Mouse (Mus musculus) forebrain, postnatal 0 days (tissue): ENCODE data around the gene Pik3r1. TPM values are rescaled to one million over a fixed set of nuclear protein-coding genes. Genes with fewer than 3 reads are reported as not detected.

ENCODE experiments used
- ATAC-seq: fragments of 200-750 bp; cut with Nextera tagmentation; 2 replicates; pipeline ENCODE4 v1.8.0; 2017; ENCODE audit warnings: mild to moderate bottlenecking, moderate library complexity
- DNase-seq: peaks from one replicate; pipeline ENCODE4 v3.0.0-alpha.2; 2015
- H3K27ac ChIP-seq: fragments of 300-500 bp; sonication (generic); 2 replicates; pipeline ENCODE4 v1.5.1; 2014; ENCODE audit warnings: low read depth, mild to moderate bottlenecking, antibody characterized with exemption, low read length, moderate library complexity, mixed read lengths
- H3K27me3 ChIP-seq: fragments of 300-500 bp; sonication (generic); 2 replicates; pipeline ENCODE4 v1.6.1; 2014; ENCODE audit warnings: mild to moderate bottlenecking, low read length, mixed read lengths; ENCODE audit not compliant: insufficient read depth
- H3K36me3 ChIP-seq: fragments of 300-500 bp; sonication (generic); 2 replicates; pipeline ENCODE4 v1.6.1; 2014; ENCODE audit warnings: mild to moderate bottlenecking, moderate library complexity; ENCODE audit not compliant: insufficient read depth
- H3K4me1 ChIP-seq: fragments of 300-500 bp; sonication (generic); 2 replicates; pipeline ENCODE4 v1.6.1; 2014; ENCODE audit warnings: antibody characterized with exemption; ENCODE audit not compliant: insufficient read depth
- H3K4me2 ChIP-seq: fragments of 300-500 bp; sonication (generic); 2 replicates; pipeline ENCODE4 v1.6.1; 2014; ENCODE audit warnings: low read depth, mild to moderate bottlenecking, moderate library complexity
- H3K4me3 ChIP-seq: fragments of 300-500 bp; sonication (generic); 2 replicates; pipeline ENCODE4 v1.5.1; 2014; ENCODE audit warnings: low read depth, low read length, mixed read lengths
- H3K9ac ChIP-seq: fragments of 300-500 bp; sonication (generic); 2 replicates; pipeline ENCODE4 v1.6.1; 2014; ENCODE audit warnings: mild to moderate bottlenecking
- H3K9me3 ChIP-seq: fragments of 300-500 bp; sonication (generic); 2 replicates; pipeline ENCODE4 v1.6.1; 2016; ENCODE audit warnings: low read length
- CTCF ChIP-seq: sonication (generic); IDR thresholded peaks from 2 replicates; pipeline ENCODE4 v1.5.1; 2016; ENCODE audit warnings: antibody characterized with exemption, control low read depth, low read depth
- WGBS: fragments of 180-500 bp; shearing (Covaris S2); extraction: QIAGEN DNeasy Blood & Tissue Kit; methylation state at CpG from one replicate; pipeline ENCODE4 v1.1.7; 2014; 5-methylcytosine and 5-hydroxymethylcytosine counted together
- polyA plus RNA-seq: library from polyadenylated mRNA; unstranded; fragments of >200 nt; fragmentation: Nextera tagmentation; extraction: Ambion mirVana; gene quantifications from 2 replicates; pipeline ENCODE4 v1.2.1, GENCODE M21; 2015
- total RNA-seq: library from RNA; depleted of rRNA; stranded (reverse); fragments of >200 nt; gene quantifications from 2 replicates; pipeline ENCODE4 v1.2.3, GENCODE M21; 2014

Pik3r1 gene
- total and polyA plus RNA-seq, 2 experiments from 2014 or later: 50.2 to 117 TPM

DNA sequence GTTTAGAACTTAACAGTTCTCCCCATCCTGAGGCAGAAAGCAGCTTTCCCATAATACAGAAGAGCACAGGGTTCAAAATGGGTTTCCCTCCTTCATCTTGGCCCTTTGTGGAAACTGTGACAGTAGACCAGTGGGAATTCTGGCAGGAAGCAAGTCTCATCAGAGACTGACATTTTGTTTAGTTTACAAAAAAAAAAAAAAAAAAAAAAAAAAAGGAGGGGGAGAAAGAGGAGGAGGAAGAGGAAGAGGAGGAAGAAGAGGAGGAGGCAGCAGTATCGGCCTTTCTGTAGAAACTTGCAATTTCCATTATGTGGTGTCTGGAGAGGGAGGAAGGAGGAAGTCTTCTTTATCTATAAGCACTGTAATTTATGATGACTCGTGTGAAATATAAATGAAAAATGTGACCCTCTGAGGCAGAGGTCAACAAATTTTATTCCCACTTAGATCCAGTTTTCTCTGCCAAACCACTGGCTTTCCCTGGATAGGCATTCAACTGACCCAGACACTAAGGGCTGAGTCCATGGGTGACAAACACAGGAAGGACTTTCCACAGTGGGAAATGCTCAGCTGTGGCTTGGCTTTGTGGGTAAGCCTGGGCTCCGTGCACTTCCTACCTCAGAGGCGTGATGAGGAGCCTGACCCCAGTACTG is 28.2 kb downstream of the Pik3r1 start:
- no peaks in the 10 kb centered on the region for H3K36me3 ChIP-seq
- H3K4me1 ChIP-seq: no peaks in the 10 kb centered on the region
- no peaks in the 10 kb centered on the region for H3K9me3 ChIP-seq
- no peaks in the 10 kb centered on the region for H3K27me3 ChIP-seq
- no peak overlapping the region for H3K9ac ChIP-seq
- no peak for TF ChIP-seq CTCF
- H3K27ac ChIP-seq: no peak overlapping the region
- ATAC-seq: no peak
- no peak overlapping the region for H3K4me2 ChIP-seq
- no peak overlapping the region for H3K4me3 ChIP-seq
- WGBS: 89% methylated on average over 4 of the region's 4 CpGs
- no peak for DNase-seq

DNA sequence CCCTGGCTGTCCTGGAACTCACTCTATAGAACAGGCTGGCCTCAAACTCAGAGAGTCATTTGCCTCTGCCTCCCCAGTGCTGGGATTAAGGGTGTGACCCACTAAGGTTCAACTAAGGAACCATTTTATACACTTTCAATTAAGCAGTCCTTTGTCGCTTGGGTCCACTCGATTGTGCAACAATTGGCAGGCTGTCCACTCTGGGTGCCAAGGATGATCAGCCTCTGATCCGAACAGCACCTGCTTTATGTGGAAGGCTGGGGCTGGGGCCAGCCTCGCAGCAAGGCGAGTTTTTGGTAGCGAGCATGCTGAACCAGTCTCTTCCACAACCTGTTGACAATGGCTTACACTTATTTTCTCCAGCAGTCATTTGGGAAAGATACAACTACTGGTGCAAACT is 29.2 kb downstream of the Pik3r1 start:
- Histone ChIP-seq H3K27me3 (no peaks in the 10 kb centered on the region), H3K27ac (no peak overlapping the region), H3K9me3 (no peaks in the 10 kb centered on the region), H3K4me3 (no peak overlapping the region), H3K4me2 (no peak overlapping the region), H3K9ac (no peak overlapping the region), H3K4me1 (no peaks in the 10 kb centered on the region), H3K36me3 (no peaks in the 10 kb centered on the region)
- WGBS: 32% methylated on average over 6 of the region's 6 CpGs
- ATAC-seq (no peak), DNase-seq (no peak)
- no peak for TF ChIP-seq CTCF

DNA sequence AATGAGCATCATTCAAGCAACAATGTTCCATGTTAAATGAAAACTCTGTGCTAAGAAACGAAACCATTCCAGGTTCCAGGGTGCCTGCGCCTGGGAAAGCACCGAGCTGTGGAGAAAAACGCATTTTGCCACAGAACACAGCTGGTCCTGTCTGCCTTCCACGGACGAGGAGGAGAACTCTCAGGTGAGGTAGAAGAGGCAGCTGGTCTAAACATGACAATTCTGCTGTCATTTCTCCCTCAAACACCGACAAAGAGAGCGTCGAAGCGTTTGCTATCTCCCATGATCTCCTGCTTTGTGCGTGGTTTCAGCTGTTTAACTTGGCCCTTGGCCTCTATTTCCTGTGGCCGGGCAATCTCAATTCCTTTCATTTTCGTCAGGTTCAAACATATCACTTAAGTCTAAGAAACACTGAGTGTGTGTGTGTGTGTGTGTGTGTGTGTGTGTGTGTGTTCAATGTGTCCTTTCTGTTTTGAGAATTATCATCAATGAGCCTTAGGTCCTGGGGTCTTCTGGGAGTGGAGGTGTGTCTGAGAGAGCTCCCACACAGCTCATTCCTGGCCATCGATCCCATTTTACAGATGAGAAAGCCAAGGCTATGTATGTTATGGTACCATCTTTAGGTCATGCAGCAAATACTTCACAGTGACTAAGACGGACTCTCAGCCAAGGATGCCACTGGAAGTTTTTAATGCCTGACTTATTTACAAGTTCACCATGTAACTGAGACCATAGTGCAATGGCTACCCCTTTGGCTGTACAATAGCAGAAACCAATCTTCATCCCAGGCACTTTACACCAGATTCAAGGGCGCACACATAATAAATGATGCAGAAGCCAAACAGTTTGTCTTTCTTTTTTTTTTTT is 31.3 kb downstream of the Pik3r1 start:
- WGBS: 78% methylated on average over 16 of the region's 16 CpGs

DNA sequence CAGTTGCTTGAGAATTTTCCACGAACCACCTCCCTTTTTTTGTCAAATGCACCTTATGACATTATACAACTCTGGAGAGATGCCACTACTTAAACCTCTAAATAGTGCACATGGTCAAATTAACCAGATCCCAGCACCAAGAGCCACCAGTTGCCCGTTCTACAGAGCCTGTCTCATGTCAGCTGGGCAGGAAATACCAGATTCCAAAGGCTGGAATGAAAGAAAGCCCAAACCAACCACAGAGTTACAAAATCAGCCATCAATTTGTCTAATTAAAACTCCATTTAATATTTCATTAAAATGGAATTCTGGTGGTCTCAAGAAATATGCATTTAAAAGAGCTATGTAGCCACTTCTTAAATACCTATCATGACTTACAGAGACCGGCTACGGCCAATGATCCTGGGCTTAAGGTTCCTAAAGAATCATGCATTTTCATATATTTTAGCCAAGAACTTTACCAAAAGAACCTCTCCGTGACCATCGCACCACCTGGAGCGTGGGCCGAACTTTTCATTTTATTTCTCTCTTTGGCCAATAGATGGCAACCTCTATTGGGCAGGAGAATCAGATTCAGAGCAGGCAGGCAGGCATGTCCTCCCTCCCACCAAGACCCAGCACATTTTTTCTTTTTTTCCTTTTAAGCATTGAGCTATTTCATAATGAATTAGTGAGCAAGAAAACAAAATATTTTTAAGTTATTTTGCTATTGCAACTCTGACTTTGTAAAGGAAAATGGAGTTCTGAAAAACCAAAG is 32.5 kb downstream of the Pik3r1 start:
- Histone ChIP-seq H3K9ac (no peak overlapping the region), H3K4me1 (no peaks in the 10 kb centered on the region), H3K36me3 (no peaks in the 10 kb centered on the region), H3K27me3 (no peaks in the 10 kb centered on the region), H3K9me3 (no peaks in the 10 kb centered on the region), H3K27ac (no peak overlapping the region), H3K4me3 (no peak overlapping the region), H3K4me2 (no peak overlapping the region)
- WGBS: 61% methylated on average over 8 of the region's 8 CpGs
- ATAC-seq (no peak), DNase-seq (peak; percentile 43)
- peak; percentile 75 for TF ChIP-seq CTCF

More for the DNA sequence above, 31.3 kb downstream of the Pik3r1 start:
- Histone ChIP-seq H3K36me3 (no peaks in the 10 kb centered on the region), H3K27ac (no peak overlapping the region), H3K9me3 (no peaks in the 10 kb centered on the region), H3K4me2 (no peak overlapping the region), H3K4me3 (no peak overlapping the region), H3K27me3 (no peaks in the 10 kb centered on the region), H3K9ac (no peak overlapping the region), H3K4me1 (no peaks in the 10 kb centered on the region)
- ATAC-seq: no peak
- no peak for TF ChIP-seq CTCF
- no peak for DNase-seq

DNA sequence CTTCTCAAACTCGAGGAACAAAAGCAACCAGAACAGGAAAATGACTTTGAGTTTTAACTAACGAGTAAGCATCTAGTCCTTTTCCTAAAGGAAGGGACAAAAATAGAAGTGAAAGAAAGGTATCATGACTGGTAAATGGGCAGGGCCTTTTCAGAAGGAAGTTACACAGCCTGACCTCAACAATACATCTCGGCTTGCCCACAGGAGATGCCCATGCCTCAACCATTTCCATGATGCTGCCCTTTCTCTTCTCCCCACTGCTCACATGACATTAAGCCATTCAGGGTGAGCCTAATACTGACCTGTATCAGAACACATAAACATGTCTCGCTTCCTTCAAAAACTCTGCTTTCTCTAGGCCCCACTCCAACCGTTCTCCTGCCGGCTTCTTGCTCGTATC is 33.8 kb downstream of the Pik3r1 start:
- Histone ChIP-seq H3K36me3 (no peaks in the 10 kb centered on the region), H3K9me3 (no peaks in the 10 kb centered on the region), H3K4me2 (no peak overlapping the region), H3K4me1 (peaks cover 3% of the 10 kb centered on the region; the same call in 1 of the 2 replicates), H3K4me3 (no peak overlapping the region), H3K27ac (no peak overlapping the region), H3K27me3 (no peaks in the 10 kb centered on the region), H3K9ac (no peak overlapping the region)
- 73% methylated on average over 7 of the region's 7 CpGs for WGBS
- TF ChIP-seq CTCF: no peak
- no peak for DNase-seq
- no peak for ATAC-seq

DNA sequence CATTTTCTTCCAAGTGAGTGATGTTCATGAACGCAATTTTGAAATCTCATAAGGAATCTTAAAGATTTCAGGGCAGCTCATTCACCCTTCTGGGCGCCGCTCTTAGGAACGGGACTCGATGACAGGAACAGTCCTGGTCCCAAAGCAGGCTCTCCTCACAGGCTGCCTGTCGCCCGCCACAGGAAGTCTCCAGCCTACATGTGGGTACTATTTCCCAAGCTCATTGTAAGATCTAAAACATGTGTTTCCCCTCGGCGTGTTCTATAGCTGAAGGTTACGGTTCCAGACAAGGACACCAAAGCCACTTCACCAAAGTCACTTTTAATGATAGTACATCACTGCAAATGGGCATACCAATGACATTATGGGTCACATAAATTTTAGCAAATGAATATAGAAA is 35.3 kb downstream of the Pik3r1 start:
- Histone ChIP-seq H3K4me3 (no peak overlapping the region), H3K27me3 (no peaks in the 10 kb centered on the region), H3K9me3 (no peaks in the 10 kb centered on the region), H3K27ac (no peak overlapping the region), H3K4me1 (peaks cover 3% of the 10 kb centered on the region; the same call in 1 of the 2 replicates), H3K4me2 (no peak overlapping the region), H3K36me3 (no peaks in the 10 kb centered on the region), H3K9ac (no peak overlapping the region)
- TF ChIP-seq CTCF: no peak
- ATAC-seq (no peak), DNase-seq (no peak)
- 89% methylated on average over 10 of the region's 10 CpGs for WGBS
